Mouse (Mus musculus) ES-Bruce4 (cell line): ENCODE data around the gene Phlpp2. TPM values are rescaled to one million over a fixed set of nuclear protein-coding genes. Genes with fewer than 3 reads are reported as not detected.

Experiments
- H3K27ac ChIP-seq: 2 replicates; pipeline ENCODE4 v1.5.1; 2012; ENCODE audit warnings: low read length, inconsistent platforms; ENCODE audit not compliant: insufficient read depth
- H3K27me3 ChIP-seq: 2 replicates; pipeline ENCODE4 v1.6.1; 2012; ENCODE audit warnings: mild to moderate bottlenecking, low read length, inconsistent platforms; ENCODE audit not compliant: control insufficient read depth, poor library complexity, insufficient read depth, severe bottlenecking
- H3K36me3 ChIP-seq: 2 replicates; pipeline ENCODE4 v1.6.1; 2012; ENCODE audit warnings: inconsistent platforms, mild to moderate bottlenecking, low read length, moderate library complexity; ENCODE audit not compliant: control insufficient read depth, poor library complexity, insufficient read depth, severe bottlenecking
- H3K4me1 ChIP-seq: one replicate; pipeline ENCODE4 v1.8.1; 2011; ENCODE audit warnings: low read length; ENCODE audit not compliant: control insufficient read depth, insufficient read depth
- H3K4me3 ChIP-seq: 2 replicates; pipeline ENCODE4 v1.5.1; 2011; ENCODE audit warnings: low read depth, mild to moderate bottlenecking, low read length
- H3K9ac ChIP-seq: 2 replicates; pipeline ENCODE4 v1.6.1; 2012; ENCODE audit warnings: low read depth, mild to moderate bottlenecking, inconsistent platforms; ENCODE audit not compliant: poor library complexity, severe bottlenecking
- H3K9me3 ChIP-seq: replicated peaks from 2 replicates; pipeline ENCODE4 v1.6.1; 2012; ENCODE audit warnings: mild to moderate bottlenecking, low read length, inconsistent platforms; ENCODE audit not compliant: control insufficient read depth, poor library complexity, insufficient read depth, severe bottlenecking
- CTCF ChIP-seq: IDR thresholded peaks from one replicate; pipeline ENCODE4 v1.8.1; 2011; ENCODE audit warnings: low read depth, low read length
- EP300 ChIP-seq: IDR thresholded peaks from 2 replicates; pipeline ENCODE4 v1.6.1; 2011; ENCODE audit warnings: low read depth, low read length; ENCODE audit not compliant: insufficient read depth
- POLR2A ChIP-seq: IDR thresholded peaks from one replicate; pipeline ENCODE4 v1.8.1; 2011; ENCODE audit warnings: low read length; ENCODE audit not compliant: insufficient read depth
- polyA plus RNA-seq: library from polyadenylated mRNA; stranded (reverse); fragments of >200 nt; gene quantifications from 2 replicates; pipeline ENCODE4 v1.2.4, GENCODE M21; 2011; ENCODE audit warnings: low read depth; ENCODE audit not compliant: missing spikeins, insufficient read depth, insufficient read length

Phlpp2 gene
- polyA plus RNA-seq, 1 experiment, result 10.2 TPM

DNA sequence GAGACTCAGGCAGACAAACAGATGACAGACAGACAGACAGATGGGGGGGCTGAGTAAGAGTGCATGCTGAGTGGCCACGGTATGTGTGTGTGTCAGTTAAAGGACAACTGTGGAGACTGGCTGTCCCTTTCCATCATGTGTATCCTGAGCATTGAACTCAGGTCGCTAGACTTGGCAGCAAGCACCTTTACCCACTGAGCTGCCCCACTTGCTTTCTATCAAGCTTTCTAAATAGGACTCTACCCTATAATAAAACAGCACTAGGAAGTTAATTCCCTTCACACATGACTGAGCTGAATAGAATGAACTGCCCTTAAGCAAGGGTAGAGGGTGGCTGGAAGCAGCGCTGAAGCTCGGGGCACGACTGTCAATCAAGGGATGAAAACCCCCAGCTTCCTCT, 123.8 kb downstream of the Phlpp2 start:
- H3K27ac ChIP-seq, result no peak overlapping the region
- H3K9me3 ChIP-seq, result no peaks in the 10 kb centered on the region
- H3K4me3 ChIP-seq, result no peak overlapping the region
- TF ChIP-seq EP300 (no peak), POLR2A (no peak), CTCF (no peak)
- H3K36me3 ChIP-seq, result no peaks in the 10 kb centered on the region
- H3K9ac ChIP-seq, result no peak overlapping the region
- no peaks in the 10 kb centered on the region for H3K27me3 ChIP-seq
- no peaks in the 10 kb centered on the region for H3K4me1 ChIP-seq

DNA sequence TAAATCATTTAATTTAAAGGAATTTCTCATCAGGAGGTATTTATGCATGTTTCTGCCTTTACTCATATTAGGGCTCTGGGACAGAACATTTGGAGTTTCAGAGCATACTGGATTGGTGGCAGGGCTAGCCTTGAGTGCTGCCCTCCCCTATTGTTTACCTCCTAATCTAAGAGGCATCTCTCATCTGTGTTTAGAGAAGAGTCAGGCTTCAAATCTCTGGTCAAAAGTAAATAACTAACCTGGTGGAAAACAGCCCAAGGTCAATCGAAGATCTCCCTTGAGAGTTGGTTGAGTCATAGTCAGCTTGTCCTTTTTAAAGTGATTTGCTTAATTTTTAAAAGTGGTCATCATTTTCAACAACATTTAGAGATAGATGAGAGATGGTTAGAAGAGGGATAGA, 124.6 kb downstream of the Phlpp2 start:
- no peak overlapping the region for H3K9ac ChIP-seq
- no peaks in the 10 kb centered on the region for H3K4me1 ChIP-seq
- no peak overlapping the region for H3K27ac ChIP-seq
- no peaks in the 10 kb centered on the region for H3K27me3 ChIP-seq
- TF ChIP-seq CTCF (no peak), POLR2A (no peak), EP300 (no peak)
- no peak overlapping the region for H3K4me3 ChIP-seq
- H3K9me3 ChIP-seq, result no peaks in the 10 kb centered on the region
- H3K36me3 ChIP-seq, result no peaks in the 10 kb centered on the region

Other genes starting within 250 kb of the Phlpp2 start
- gene Ist1, start 175.3 kb upstream of the Phlpp2 start, polyA plus RNA-seq, result 79.8 and 80.4 TPM in 2 replicates
- 9.5 and 11.0 TPM in 2 replicates for gene Zfp821, start 163.0 kb upstream of the Phlpp2 start, polyA plus RNA-seq
- gene Atxn1l, start 130.8 kb upstream of the Phlpp2 start, polyA plus RNA-seq, result 25.4 and 34.6 TPM in 2 replicates
- gene Ap1g1, start 90.0 kb upstream of the Phlpp2 start, polyA plus RNA-seq, result 108 and 115 TPM in 2 replicates
- 6.4 and 9.3 TPM in 2 replicates for gene Marveld3, start 93.7 kb downstream of the Phlpp2 start, polyA plus RNA-seq
- gene Tat, start 121.9 kb downstream of the Phlpp2 start, polyA plus RNA-seq, result not detected in 2 replicates
- not detected in 2 replicates for gene Chst4, start 171.2 kb downstream of the Phlpp2 start, polyA plus RNA-seq
- 2.4 and 2.8 TPM in 2 replicates for gene Zfp612, start 211.2 kb downstream of the Phlpp2 start, polyA plus RNA-seq
- not detected in 2 replicates for gene Gm21964, start 232.7 kb downstream of the Phlpp2 start, polyA plus RNA-seq
- gene Gm17720, start 234.2 kb downstream of the Phlpp2 start, polyA plus RNA-seq, result not detected in 2 replicates